9 mouse cellular contexts compared by ENCODE assay signal in genomic region chr2:66784765-66785164, GRCm38 (mm10). TPM values are rescaled to one million over a fixed set of nuclear protein-coding genes. Genes with fewer than 3 reads are reported as not detected.
DNase-seq lines count a peak whose midpoint lies in the region; ATAC-seq lines count a peak whose summit lies in the region.
"Had no signal": no experiment of that assay in that cellular context is flagged by ENCODE, and none has a peak within 500 bp of the region (broad histone marks: within the 10 kb centered on the region; RNA-seq: fewer than 3 reads in every experiment).

Gene Scn7a (minus strand): TSS chr2:66784914.

- no peaks in the 10 kb centered on the region for H3K36me3 ChIP-seq in stomach, embryonic 15.5 days
- no peaks in the 10 kb centered on the region for H3K36me3 ChIP-seq in forebrain, embryonic 10.5 days (replicated peaks)
- H3K36me3 ChIP-seq: liver, embryonic 15.5 days had no signal

- no peak within 1 kb of the TSS for H3K9ac ChIP-seq in stomach, embryonic 15.5 days
- H3K9ac ChIP-seq: liver, embryonic 15.5 days had no signal

- peak; percentile 8 for DNase-seq in adrenal gland, postnatal 10 days
- DNase-seq in adrenal gland, postnatal 4 days (ENCODE audit: low spot score in 2 of 2): no peak
- DNase-seq in testis, postnatal 14 days (ENCODE audit: low spot score): peak; percentile 6
- DNase-seq in testis, postnatal 10 days (ENCODE audit: low spot score): no peak
- DNase-seq in kidney, postnatal 10 days: peak; percentile 34
- no peak for DNase-seq in cerebellum, adult 18-20 months
- no peak for DNase-seq in forebrain, embryonic 10.5 days (ENCODE audit: extremely low spot score, low spot score)

- ATAC-seq in stomach, embryonic 15.5 days (ENCODE audit: insufficient read depth, low FRiP score, low read depth): peak; percentile 35; the same call in 1 of the 2 replicates

- no peak within 1 kb of the TSS for H3K27ac ChIP-seq in stomach, embryonic 15.5 days
- no peak within 1 kb of the TSS for H3K27ac ChIP-seq in forebrain, embryonic 10.5 days
- H3K27ac ChIP-seq: liver, embryonic 15.5 days had no signal

- no peaks in the 10 kb centered on the region for H3K27me3 ChIP-seq in stomach, embryonic 15.5 days (replicated peaks)
- H3K27me3 ChIP-seq in forebrain, embryonic 10.5 days (ENCODE audit: poor library complexity, severe bottlenecking): no peaks in the 10 kb centered on the region
- H3K27me3 ChIP-seq: liver, embryonic 15.5 days had no signal

- no peak within 1 kb of the TSS for H3K4me3 ChIP-seq in stomach, embryonic 15.5 days (replicated peaks)
- no peak within 1 kb of the TSS for H3K4me3 ChIP-seq in forebrain, embryonic 10.5 days
- H3K4me3 ChIP-seq: liver, embryonic 15.5 days had no signal

- 24% methylated on average over 6 of the region's 6 CpGs for WGBS in stomach, embryonic 15.5 days
- WGBS in forebrain, embryonic 10.5 days: 47% methylated on average over 6 of the region's 6 CpGs

- no peaks in the 10 kb centered on the region for H3K9me3 ChIP-seq in stomach, embryonic 15.5 days
- no peaks in the 10 kb centered on the region for H3K9me3 ChIP-seq in forebrain, embryonic 10.5 days
- H3K9me3 ChIP-seq: liver, embryonic 15.5 days had no signal

- peak within 1 kb of the TSS; percentile 33 for H3K4me2 ChIP-seq in stomach, embryonic 15.5 days
- H3K4me2 ChIP-seq: liver, embryonic 15.5 days had no signal

- H3K4me1 ChIP-seq in stomach, embryonic 15.5 days: no peaks in the 10 kb centered on the region
- H3K4me1 ChIP-seq in forebrain, embryonic 10.5 days: peaks cover 5% of the 10 kb centered on the region; the same call in 1 of the 2 replicates
- H3K4me1 ChIP-seq: liver, embryonic 15.5 days had no signal

RNA-seq across cellular contexts. Expression of gene Scn7a, which starts in this region (rescaled TPM):
- total RNA-seq in adrenal gland, postnatal 10 days (2021): 1 to 10 TPM; 6.5 to 6.8 TPM
- 1 to 10 TPM; 5.8 to 6.0 TPM for total RNA-seq in adrenal gland, postnatal 4 days (2021)
- 0.31 and 0.36 TPM in 2 replicates for polyA plus RNA-seq in stomach, embryonic 15.5 days (2015; fragmentation: Nextera tagmentation; extraction: Ambion mirVana)
- 0.01 TPM in 1 of 2 replicates, not detected in the other for polyA plus RNA-seq in forebrain, embryonic 10.5 days (2016; fragmentation: Nextera tagmentation; extraction: Ambion mirVana)
- polyA plus RNA-seq: liver, embryonic 15.5 days had no signal

Comparison
In these comparisons a context has a peak if more than half of its experiments do, and no peak if none do; other contexts are left out.
1. DNase-seq: peak in adrenal gland, postnatal 10 days (single experiment), testis, postnatal 14 days (single experiment) and kidney, postnatal 10 days (single experiment); none in adrenal gland, postnatal 4 days (0 of 2), testis, postnatal 10 days (single experiment), cerebellum, adult 18-20 months (0 of 2) and forebrain, embryonic 10.5 days (single experiment).
2. Peak in ATAC-seq and H3K4me2 ChIP-seq in stomach, embryonic 15.5 days; RNA of the gene not detected or under 1 TPM.